Mouse (Mus musculus) olfactory bulb, adult 2 months (tissue): Measurements from ENCODE around the gene Pacsin3.

Experiments
- CTCF ChIP-seq: fragments of 200-500 bp; IDR thresholded peaks from 2 replicates; pipeline ENCODE4 v1.5.1; 2012; ENCODE audit warnings: low read depth, mild to moderate bottlenecking, low read length, moderate library complexity; ENCODE audit not compliant: insufficient read depth
- POLR2A ChIP-seq: fragments of 200-500 bp; IDR thresholded peaks from 2 replicates; pipeline ENCODE4 v1.6.1; 2012; ENCODE audit warnings: mild to moderate bottlenecking, low read depth, low read length, moderate library complexity; ENCODE audit not compliant: insufficient read depth

DNA sequence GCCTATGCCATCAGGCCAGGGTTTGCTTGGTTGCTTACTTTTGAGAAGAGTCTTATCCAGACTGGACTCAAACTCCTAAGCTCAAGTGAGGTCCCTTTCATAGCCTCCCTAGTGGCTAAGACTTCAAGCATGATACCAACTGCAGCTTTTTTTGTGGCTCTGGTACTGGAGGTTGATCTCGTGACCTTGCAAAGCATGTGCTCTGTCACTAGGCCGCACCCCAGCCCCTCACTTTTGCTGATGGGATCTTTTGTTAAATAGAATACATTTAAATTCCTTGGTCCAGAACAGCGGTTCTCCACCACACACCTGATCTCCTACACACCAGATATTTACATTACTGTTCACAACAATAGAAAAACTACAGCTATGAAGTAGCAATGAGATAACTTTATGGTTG lies 38.5 kb downstream of the Pacsin3 start:
- no peak for TF ChIP-seq CTCF
- TF ChIP-seq POLR2A, result no peak
